Mouse (Mus musculus) activated CD4-positive, CD25-positive, alpha-beta regulatory T cell, adult 4 months (primary cell): ENCODE data around the gene Svop. TPM values are rescaled to one million over a fixed set of nuclear protein-coding genes. Genes with fewer than 3 reads are reported as not detected.

Experiments
- ATAC-seq: one replicate; pipeline ENCODE4 v1.8.0; 2017
- polyA plus RNA-seq, 2 experiments: library from polyadenylated mRNA; unstranded; fragments of 100-300 nt; shearing (Covaris generic); gene quantifications; one replicate each; pipeline ENCODE4 v1.2.1; 2017

Gene Svop
- polyA plus RNA-seq, 2 experiments from 2014 or later = not detected

- ATAC-seq = peak; percentile 33
Observed at GRCm38 (mm10) chr5:113993031-113993486, 98.3 kb downstream of the Svop start.

GRCm38 (mm10) chr5:113992339-113992831 lies 99.0 kb downstream of the Svop start:
- peak; percentile 96 for ATAC-seq

- no peak for ATAC-seq
Observed at GRCm38 (mm10) chr5:113991141-113991540, 100.2 kb downstream of the Svop start.

- ATAC-seq = no peak
Observed at GRCm38 (mm10) chr5:113990593-113990992, 100.8 kb downstream of the Svop start.

- ATAC-seq = no peak
Observed at GRCm38 (mm10) chr5:113989437-113990024, 101.8 kb downstream of the Svop start.

- ATAC-seq = peak; percentile 49
Observed at GRCm38 (mm10) chr5:113986182-113986961, 105.0 kb downstream of the Svop start.

- ATAC-seq = peak; percentile 46
Observed at GRCm38 (mm10) chr5:113985737-113986136, 105.6 kb downstream of the Svop start.

- ATAC-seq = no peak
Observed at GRCm38 (mm10) chr5:113984025-113984740, 107.2 kb downstream of the Svop start.

GRCm38 (mm10) chr5:113983541-113983940 lies 107.8 kb downstream of the Svop start:
- no peak for ATAC-seq

- no peak for ATAC-seq
Observed at GRCm38 (mm10) chr5:113981843-113982242, 109.5 kb downstream of the Svop start.

- ATAC-seq = no peak
Observed at GRCm38 (mm10) chr5:113981171-113981570, 110.2 kb downstream of the Svop start.

GRCm38 (mm10) chr5:113980511-113980910 lies 110.9 kb downstream of the Svop start:
- no peak for ATAC-seq

GRCm38 (mm10) chr5:113977309-113977708 lies 114.1 kb downstream of the Svop start:
- no peak for ATAC-seq

Other genes with a start within 250 kb of the Svop start
- gene Coro1c, start 182.8 kb downstream of the Svop start, polyA plus RNA-seq = 10 to 100 TPM; 59.2 to 70.7 TPM
- 10 to 100 TPM; 15.8 to 17.9 TPM for gene Ssh1, start 97.7 kb downstream of the Svop start, polyA plus RNA-seq
- gene Dao, start 87.9 kb downstream of the Svop start, polyA plus RNA-seq = under 1 TPM in 1 of 2 experiments, not detected in 1; 0.48 TPM
- gene Usp30, start 26.1 kb downstream of the Svop start, polyA plus RNA-seq = 1 to 10 TPM; 2.4 to 3.5 TPM
- 1 to 10 TPM; 2.8 to 5.1 TPM for gene Alkbh2, start 36.6 kb upstream of the Svop start, polyA plus RNA-seq
- 1 to 10 TPM; 6.5 to 9.0 TPM for gene Ung, start 38.8 kb upstream of the Svop start, polyA plus RNA-seq
- 1 to 10 TPM in 1 of 2 experiments, under 1 TPM in 1; 0.95 to 3.1 TPM for gene Acacb, start 55.0 kb upstream of the Svop start, polyA plus RNA-seq
- gene Foxn4, start 182.2 kb upstream of the Svop start, polyA plus RNA-seq = not detected
- gene Myo1h, start 197.6 kb upstream of the Svop start, polyA plus RNA-seq = 1 to 10 TPM; 2.2 to 2.8 TPM